Mouse (Mus musculus) liver, embryonic 12.5 days (tissue): Measurements from ENCODE around the gene Scn1a. TPM values are rescaled to one million over a fixed set of nuclear protein-coding genes. Genes with fewer than 3 reads are reported as not detected.
A peak's percentile ranks its signal among the peaks of the same experiment; 100 is the strongest.

Source experiments
- ATAC-seq: fragments of 200-750 bp; cut with Nextera tagmentation; 2 replicates; pipeline ENCODE4 v1.8.0; 2017; ENCODE audit warnings: moderate number of reproducible peaks, mild to moderate bottlenecking, moderate library complexity
- H3K27ac ChIP-seq: fragments of 300-500 bp; sonication (generic); 2 replicates; pipeline ENCODE4 v1.5.1; 2016; ENCODE audit warnings: mild to moderate bottlenecking
- H3K27me3 ChIP-seq: fragments of 300-500 bp; sonication (generic); replicated peaks from 2 replicates; pipeline ENCODE4 v1.6.1; 2016; ENCODE audit warnings: mild to moderate bottlenecking, moderate library complexity
- H3K36me3 ChIP-seq: fragments of 300-500 bp; sonication (generic); 2 replicates; pipeline ENCODE4 v1.6.1; 2016; ENCODE audit warnings: mild to moderate bottlenecking, moderate library complexity
- H3K4me1 ChIP-seq: fragments of 300-500 bp; sonication (generic); 2 replicates; pipeline ENCODE4 v1.6.1; 2016
- H3K4me2 ChIP-seq: fragments of 300-500 bp; sonication (generic); 2 replicates; pipeline ENCODE4 v1.6.1; 2016; ENCODE audit warnings: mild to moderate bottlenecking, moderate library complexity
- H3K4me3 ChIP-seq: fragments of 300-500 bp; sonication (generic); 2 replicates; pipeline ENCODE4 v1.5.1; 2016; ENCODE audit warnings: mild to moderate bottlenecking, moderate library complexity
- H3K9ac ChIP-seq: fragments of 300-500 bp; sonication (generic); 2 replicates; pipeline ENCODE4 v1.6.1; 2016; ENCODE audit warnings: mild to moderate bottlenecking, moderate library complexity
- H3K9me3 ChIP-seq: fragments of 300-500 bp; sonication (generic); replicated peaks from 2 replicates; pipeline ENCODE4 v1.6.1; 2016; ENCODE audit warnings: mild to moderate bottlenecking, moderate library complexity
- WGBS: fragments of 180-500 bp; shearing (Covaris S2); methylation state at CpG from one replicate; pipeline ENCODE4 v1.1.7; 2016; ENCODE audit not compliant: insufficient replicate concordance; 5-methylcytosine and 5-hydroxymethylcytosine counted together
- polyA plus RNA-seq: library from polyadenylated mRNA; unstranded; fragments of >200 nt; fragmentation: Nextera tagmentation; extraction: Ambion mirVana; gene quantifications from 2 replicates; pipeline ENCODE4 v1.2.1, GENCODE M21; 2016

The Scn1a gene
- not detected in 2 replicates for polyA plus RNA-seq

GRCm38 (mm10) chr2:66440711-66441110, at the start of gene Scn1a:
Scn1a (minus strand) TSS chr2:66440840.
- ATAC-seq, result no peak
- Histone ChIP-seq H3K4me2 (peak within 1 kb of the TSS; percentile 28), H3K9ac (no peak within 1 kb of the TSS), H3K9me3 (no peaks in the 10 kb centered on the region), H3K36me3 (no peaks in the 10 kb centered on the region), H3K27ac (no peak within 1 kb of the TSS), H3K27me3 (no peaks in the 10 kb centered on the region; the same call in 1 of the 2 replicates), H3K4me3 (no peak within 1 kb of the TSS), H3K4me1 (no peaks in the 10 kb centered on the region)
- 16% methylated on average over 7 of the region's 7 CpGs for WGBS

GRCm38 (mm10) chr2:66478395-66478794, 37.8 kb upstream of the Scn1a start:
- no peak for ATAC-seq
- Histone ChIP-seq H3K9me3 (no peaks in the 10 kb centered on the region), H3K4me1 (no peaks in the 10 kb centered on the region), H3K36me3 (no peaks in the 10 kb centered on the region), H3K27ac (no peak overlapping the region), H3K4me2 (no peak overlapping the region), H3K4me3 (no peak overlapping the region), H3K9ac (no peak overlapping the region), H3K27me3 (no peaks in the 10 kb centered on the region)
- WGBS, result 45% methylated on average over 2 of the region's 2 CpGs

- WGBS, result 33% methylated on average over 3 of the region's 3 CpGs
Measured at GRCm38 (mm10) chr2:66473181-66473822, 32.7 kb upstream of the Scn1a start.

GRCm38 (mm10) chr2:66465484-66465883, 24.8 kb upstream of the Scn1a start:
- no peak overlapping the region for H3K4me2 ChIP-seq
- no peaks in the 10 kb centered on the region for H3K27me3 ChIP-seq
- 72% methylated on average over 3 of the region's 3 CpGs for WGBS
- H3K4me3 ChIP-seq, result no peak overlapping the region
- no peak overlapping the region for H3K27ac ChIP-seq
- H3K36me3 ChIP-seq, result no peaks in the 10 kb centered on the region
- H3K4me1 ChIP-seq, result no peaks in the 10 kb centered on the region
- no peaks in the 10 kb centered on the region for H3K9me3 ChIP-seq
- H3K9ac ChIP-seq, result no peak overlapping the region
- no peak for ATAC-seq

More at GRCm38 (mm10) chr2:66473181-66473822, 32.7 kb upstream of the Scn1a start:
- Histone ChIP-seq H3K9me3 (no peaks in the 10 kb centered on the region), H3K9ac (no peak overlapping the region), H3K4me1 (no peaks in the 10 kb centered on the region), H3K4me2 (no peak overlapping the region), H3K27me3 (no peaks in the 10 kb centered on the region), H3K4me3 (no peak overlapping the region), H3K27ac (no peak overlapping the region), H3K36me3 (no peaks in the 10 kb centered on the region)
- ATAC-seq, result no peak

GRCm38 (mm10) chr2:66464874-66465458, 24.3 kb upstream of the Scn1a start:
- 72% methylated on average over 2 of the region's 2 CpGs for WGBS
- no peak for ATAC-seq

GRCm38 (mm10) chr2:66463916-66464315, 23.3 kb upstream of the Scn1a start:
- H3K4me3 ChIP-seq, result no peak overlapping the region
- 70% methylated on average over 6 of the region's 6 CpGs for WGBS
- H3K9ac ChIP-seq, result no peak overlapping the region
- no peak for ATAC-seq
- no peaks in the 10 kb centered on the region for H3K27me3 ChIP-seq
- no peaks in the 10 kb centered on the region for H3K4me1 ChIP-seq
- H3K36me3 ChIP-seq, result no peaks in the 10 kb centered on the region
- no peak overlapping the region for H3K4me2 ChIP-seq
- no peak overlapping the region for H3K27ac ChIP-seq
- no peaks in the 10 kb centered on the region for H3K9me3 ChIP-seq

More at GRCm38 (mm10) chr2:66464874-66465458, 24.3 kb upstream of the Scn1a start:
- Histone ChIP-seq H3K4me2 (no peak overlapping the region), H3K36me3 (no peaks in the 10 kb centered on the region), H3K9ac (no peak overlapping the region), H3K4me3 (no peak overlapping the region), H3K27me3 (no peaks in the 10 kb centered on the region), H3K4me1 (no peaks in the 10 kb centered on the region), H3K9me3 (no peaks in the 10 kb centered on the region), H3K27ac (no peak overlapping the region)

GRCm38 (mm10) chr2:66462458-66462857, 21.8 kb upstream of the Scn1a start:
- no peaks in the 10 kb centered on the region for H3K27me3 ChIP-seq
- H3K4me3 ChIP-seq, result no peak overlapping the region
- no peaks in the 10 kb centered on the region for H3K36me3 ChIP-seq
- H3K4me2 ChIP-seq, result no peak overlapping the region
- no peak overlapping the region for H3K27ac ChIP-seq
- no peak for ATAC-seq
- no peaks in the 10 kb centered on the region for H3K4me1 ChIP-seq
- no peaks in the 10 kb centered on the region for H3K9me3 ChIP-seq
- H3K9ac ChIP-seq, result no peak overlapping the region
- WGBS, result 75% methylated on average over 1 of the region's 1 CpGs

- Histone ChIP-seq H3K4me3 (no peak overlapping the region), H3K9me3 (no peaks in the 10 kb centered on the region), H3K36me3 (no peaks in the 10 kb centered on the region), H3K4me2 (peak overlapping the region; percentile 28), H3K9ac (no peak overlapping the region), H3K4me1 (no peaks in the 10 kb centered on the region), H3K27ac (no peak overlapping the region), H3K27me3 (no peaks in the 10 kb centered on the region; the same call in 1 of the 2 replicates)
- 14% methylated on average over 21 of the region's 21 CpGs for WGBS
- no peak for ATAC-seq
Measured at GRCm38 (mm10) chr2:66439764-66440471, 722 bp downstream of the Scn1a start.

- H3K9ac ChIP-seq, result no peak overlapping the region
- no peaks in the 10 kb centered on the region for H3K36me3 ChIP-seq
- no peaks in the 10 kb centered on the region; the same call in 1 of the 2 replicates for H3K27me3 ChIP-seq
- ATAC-seq, result no peak
- no peaks in the 10 kb centered on the region for H3K9me3 ChIP-seq
- no peaks in the 10 kb centered on the region for H3K4me1 ChIP-seq
- no peak overlapping the region for H3K4me3 ChIP-seq
- no peak overlapping the region for H3K27ac ChIP-seq
- H3K4me2 ChIP-seq, result no peak overlapping the region
- WGBS, result 58% methylated on average over 3 of the region's 3 CpGs
Measured at GRCm38 (mm10) chr2:66436286-66436685, 4.4 kb downstream of the Scn1a start.

GRCm38 (mm10) chr2:66409740-66410290, 30.8 kb downstream of the Scn1a start:
- peak overlapping the region; percentile 63 for H3K4me2 ChIP-seq
- peaks cover 22% of the 10 kb centered on the region for H3K27me3 ChIP-seq
- H3K9me3 ChIP-seq, result no peaks in the 10 kb centered on the region
- no peak for ATAC-seq
- peak overlapping the region; percentile 35 for H3K4me3 ChIP-seq
- 1% methylated on average over 14 of the region's 14 CpGs for WGBS
- H3K36me3 ChIP-seq, result no peaks in the 10 kb centered on the region
- H3K9ac ChIP-seq, result no peak overlapping the region
- no peak overlapping the region for H3K27ac ChIP-seq
- H3K4me1 ChIP-seq, result no peaks in the 10 kb centered on the region; the same call in 1 of the 2 replicates

GRCm38 (mm10) chr2:66408899-66409739, 31.5 kb downstream of the Scn1a start:
- Histone ChIP-seq H3K36me3 (no peaks in the 10 kb centered on the region), H3K9ac (no peak overlapping the region), H3K4me3 (peak overlapping the region; percentile 35; the same call in 1 of the 2 replicates), H3K4me1 (no peaks in the 10 kb centered on the region; the same call in 1 of the 2 replicates), H3K9me3 (no peaks in the 10 kb centered on the region), H3K27me3 (peaks cover 22% of the 10 kb centered on the region), H3K4me2 (peak overlapping the region; percentile 63), H3K27ac (no peak overlapping the region)
- no peak for ATAC-seq
- WGBS, result 4% methylated on average over 12 of the region's 12 CpGs
